Mouse (Mus musculus): ENCODE measurements around the gene Nr2f1. TPM values are rescaled to one million over a fixed set of nuclear protein-coding genes. Genes with fewer than 3 reads are reported as not detected.

Nr2f1 gene
- polyA plus RNA-seq, 1 experiment from 2014 or later = 37.8 TPM

DNA sequence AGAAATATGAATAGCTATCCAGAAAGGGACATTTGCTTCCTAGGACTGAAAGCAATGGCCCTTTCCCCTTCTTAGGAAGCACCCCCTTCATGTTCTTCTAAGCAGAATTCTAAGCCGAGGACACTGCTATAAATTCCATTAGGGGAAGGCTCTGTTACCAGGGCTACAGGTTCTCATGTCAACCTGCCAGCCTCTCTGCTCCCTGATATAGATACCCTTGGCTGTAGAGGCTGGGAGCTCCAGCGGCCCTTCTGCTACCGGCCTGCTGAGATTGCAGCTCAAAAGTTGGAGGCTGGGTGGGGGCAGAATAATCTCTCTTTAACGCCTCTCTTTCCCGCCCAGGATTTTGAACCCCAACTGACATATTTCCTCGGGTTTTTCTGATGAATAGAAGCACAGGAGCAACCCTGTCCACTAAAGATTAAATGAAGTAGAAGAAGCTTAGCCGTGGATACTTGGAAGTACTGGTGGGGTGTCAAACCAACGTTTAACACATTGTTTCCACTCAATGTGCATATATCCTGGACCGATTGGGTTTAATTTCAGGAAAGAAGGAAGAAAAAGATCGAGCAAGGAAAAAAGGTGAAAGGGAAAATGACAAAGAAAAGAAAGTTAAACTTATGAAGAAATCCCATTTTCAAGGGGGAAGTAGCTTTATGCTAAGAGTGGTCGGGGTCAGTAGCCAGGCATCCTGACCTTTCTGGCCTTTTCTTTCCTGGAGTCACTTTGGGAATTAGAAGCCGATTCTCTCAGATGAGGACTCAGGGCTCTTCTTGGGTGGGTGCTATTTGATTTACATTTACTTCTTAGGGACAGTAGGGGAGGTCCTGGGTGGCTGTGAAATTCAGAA, 8.5 kb upstream of the Nr2f1 start:
- Histone ChIP-seq H3K4me3 (replicated peaks) (no peak overlapping the region), H3K27ac (replicated peaks) (peak overlapping the region; percentile 46; the same call in 1 of the 2 replicates), H3K9me3 (replicated peaks) (no peaks in the 10 kb centered on the region), H3K36me3 (no peaks in the 10 kb centered on the region), H3K4me2 (peak overlapping the region; percentile 40), H3K27me3 (replicated peaks) (no peaks in the 10 kb centered on the region), H3K9ac (replicated peaks) (no peak overlapping the region), H3K4me1 (peaks cover 71% of the 10 kb centered on the region)
- no peak for ATAC-seq (ENCODE audit: low FRiP score)
- WGBS = 14% methylated on average over 12 of the region's 12 CpGs

GRCm38 (mm10) chr13:78206891-78207430, 7.4 kb upstream of the Nr2f1 start:
- no peaks in the 10 kb centered on the region for H3K27me3 ChIP-seq (replicated peaks)
- H3K4me3 ChIP-seq (replicated peaks) = no peak overlapping the region
- peaks cover 67% of the 10 kb centered on the region for H3K4me1 ChIP-seq
- H3K4me2 ChIP-seq = peak overlapping the region; percentile 40
- ATAC-seq (ENCODE audit: low FRiP score) = no peak
- H3K27ac ChIP-seq (replicated peaks) = peak overlapping the region; percentile 38; the same call in 1 of the 2 replicates
- no peaks in the 10 kb centered on the region for H3K36me3 ChIP-seq
- H3K9me3 ChIP-seq (replicated peaks) = no peaks in the 10 kb centered on the region
- 29% methylated on average over 7 of the region's 7 CpGs for WGBS
- H3K9ac ChIP-seq (replicated peaks) = no peak overlapping the region

DNA sequence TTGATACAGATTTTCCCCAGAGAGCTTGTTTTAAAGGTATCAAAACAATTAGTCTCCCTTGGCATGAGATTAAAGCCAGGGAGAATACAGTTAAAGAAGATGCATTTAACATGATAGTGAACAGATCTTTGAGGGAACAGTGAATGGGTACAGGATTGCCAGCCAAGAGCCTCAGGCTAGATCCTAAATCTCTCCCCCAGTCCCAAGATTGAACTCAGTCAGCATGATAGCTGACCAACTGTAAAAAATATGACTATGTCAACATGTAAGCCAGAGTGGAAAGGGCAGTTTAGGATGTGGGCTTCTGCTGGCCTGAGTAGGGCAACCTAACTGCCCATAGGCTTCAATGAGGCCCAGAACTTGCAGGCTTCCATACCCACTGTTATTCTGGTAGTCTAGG, 5.9 kb upstream of the Nr2f1 start:
- Histone ChIP-seq H3K4me1 (peaks cover 53% of the 10 kb centered on the region), H3K9me3 (replicated peaks) (no peaks in the 10 kb centered on the region), H3K4me3 (replicated peaks) (no peak overlapping the region), H3K27me3 (replicated peaks) (no peaks in the 10 kb centered on the region), H3K27ac (replicated peaks) (no peak overlapping the region), H3K36me3 (no peaks in the 10 kb centered on the region), H3K9ac (replicated peaks) (no peak overlapping the region), H3K4me2 (peak overlapping the region; percentile 3; the same call in 1 of the 2 replicates)
- no peak for ATAC-seq (ENCODE audit: low FRiP score)

DNA sequence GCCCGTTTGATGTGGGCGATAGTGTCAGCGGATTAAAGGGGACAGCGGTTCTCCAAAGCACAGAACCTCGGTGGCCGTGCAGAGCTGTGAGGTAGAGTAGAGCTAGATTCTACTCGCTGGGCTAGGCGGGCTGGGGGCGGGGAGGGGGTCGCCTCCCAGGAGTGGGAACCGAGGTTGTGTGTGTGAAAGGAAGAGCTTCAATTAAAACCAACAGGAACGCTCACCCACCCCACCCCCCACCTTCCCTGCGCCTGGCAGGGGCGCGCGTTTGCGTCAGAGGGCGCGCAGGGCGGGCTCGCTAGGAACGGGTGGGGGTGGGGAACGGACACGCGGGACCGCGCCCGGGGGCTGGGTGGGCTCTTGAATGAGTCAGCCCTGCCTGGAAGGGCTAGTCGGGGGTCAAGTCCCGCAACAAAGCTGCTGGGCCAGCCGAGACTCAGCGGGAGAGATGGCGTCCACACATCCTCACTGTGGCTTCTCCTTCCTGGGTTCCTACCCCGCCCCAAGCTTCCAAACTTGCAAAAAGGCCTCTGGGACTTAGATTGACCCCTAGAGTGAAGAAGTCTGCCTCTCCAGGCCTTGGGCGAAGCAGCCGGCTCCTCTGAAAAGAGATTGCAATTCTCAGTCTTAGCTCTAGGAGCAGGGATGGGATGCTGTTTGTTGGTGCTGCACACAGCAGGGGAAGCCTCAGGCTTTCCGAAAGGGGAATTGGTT, 3.9 kb upstream of the Nr2f1 start:
- Histone ChIP-seq H3K9ac (replicated peaks) (peak overlapping the region; percentile 74), H3K4me3 (replicated peaks) (peak overlapping the region; percentile 87), H3K9me3 (replicated peaks) (no peaks in the 10 kb centered on the region), H3K4me2 (peak overlapping the region; percentile 87), H3K27me3 (replicated peaks) (no peaks in the 10 kb centered on the region), H3K27ac (replicated peaks) (peak overlapping the region; percentile 94), H3K36me3 (no peaks in the 10 kb centered on the region), H3K4me1 (peaks cover 33% of the 10 kb centered on the region)
- ATAC-seq (ENCODE audit: low FRiP score) = peak; percentile 67
- under 1% methylated on average over 37 of the region's 37 CpGs for WGBS

- no peaks in the 10 kb centered on the region for H3K9me3 ChIP-seq (replicated peaks)
- peak overlapping the region; percentile 87 for H3K4me3 ChIP-seq (replicated peaks)
- peak overlapping the region; percentile 87 for H3K4me2 ChIP-seq
- peak; percentile 3; the same call in 1 of the 2 replicates for ATAC-seq (ENCODE audit: low FRiP score)
- no peaks in the 10 kb centered on the region for H3K27me3 ChIP-seq (replicated peaks)
- H3K9ac ChIP-seq (replicated peaks) = peak overlapping the region; percentile 74
- H3K27ac ChIP-seq (replicated peaks) = peak overlapping the region; percentile 94
- H3K4me1 ChIP-seq = peaks cover 27% of the 10 kb centered on the region
- under 1% methylated on average over 47 of the region's 47 CpGs for WGBS
- no peaks in the 10 kb centered on the region for H3K36me3 ChIP-seq
These were observed 3.2 kb upstream of the Nr2f1 start for GRCm38 (mm10) chr13:78202574-78203347.

- WGBS = under 1% methylated on average over 22 of the region's 22 CpGs
- peak; percentile 21; the same call in 1 of the 2 replicates for ATAC-seq (ENCODE audit: low FRiP score)
- no peaks in the 10 kb centered on the region for H3K36me3 ChIP-seq
- H3K9me3 ChIP-seq (replicated peaks) = no peaks in the 10 kb centered on the region
- peak overlapping the region; percentile 94 for H3K27ac ChIP-seq (replicated peaks)
- H3K27me3 ChIP-seq (replicated peaks) = no peaks in the 10 kb centered on the region
- peak overlapping the region; percentile 87 for H3K4me2 ChIP-seq
- peaks cover 27% of the 10 kb centered on the region for H3K4me1 ChIP-seq
- peak overlapping the region; percentile 74 for H3K9ac ChIP-seq (replicated peaks)
- peak overlapping the region; percentile 87 for H3K4me3 ChIP-seq (replicated peaks)
These were observed 2.5 kb upstream of the Nr2f1 start for GRCm38 (mm10) chr13:78201871-78202565.

DNA sequence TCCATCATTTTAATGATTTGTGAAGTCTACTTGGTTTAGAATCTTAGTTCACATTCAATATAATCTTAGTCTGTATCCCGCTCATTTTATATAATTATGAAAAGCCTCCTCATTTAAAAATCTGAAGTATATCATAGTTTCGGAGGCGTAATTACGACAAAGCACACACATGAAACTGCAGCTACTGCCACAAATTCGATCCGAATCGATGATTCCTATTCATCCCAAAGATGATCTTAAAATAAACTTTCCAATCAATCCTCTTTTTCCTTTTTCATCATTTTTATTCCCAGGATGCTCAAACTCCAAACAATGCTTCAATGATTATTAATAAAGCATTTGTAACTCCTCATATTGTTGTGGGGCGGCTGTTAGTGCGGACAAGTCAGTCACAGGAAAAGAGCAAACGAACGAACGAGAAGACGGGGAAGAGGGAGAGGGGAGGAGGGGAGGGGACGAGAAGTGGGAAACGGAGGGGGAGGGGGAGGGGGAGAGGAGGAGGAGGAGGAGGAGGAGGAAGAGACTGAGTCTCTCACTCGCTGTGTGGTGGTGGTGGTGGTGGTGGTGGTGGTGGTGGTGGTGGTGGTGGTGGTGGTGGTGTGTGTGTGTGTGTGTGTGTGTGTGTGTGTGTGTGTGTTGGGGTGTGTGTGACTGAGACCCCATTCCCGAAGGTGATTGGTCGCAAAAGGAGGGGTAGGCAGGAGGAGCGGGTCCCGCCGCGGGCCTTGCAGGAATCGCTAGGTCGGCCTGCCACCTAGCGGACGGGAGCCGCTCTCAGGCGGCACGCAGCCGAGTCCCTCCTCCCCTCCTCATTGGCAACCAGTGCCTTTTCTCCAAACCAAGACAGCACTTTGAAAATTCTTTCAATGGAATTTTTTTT, 1.7 kb upstream of the Nr2f1 start:
- Histone ChIP-seq H3K9ac (replicated peaks) (peak overlapping the region; percentile 74), H3K36me3 (no peaks in the 10 kb centered on the region), H3K4me1 (peaks cover 25% of the 10 kb centered on the region), H3K27ac (replicated peaks) (peak overlapping the region; percentile 94), H3K9me3 (replicated peaks) (no peaks in the 10 kb centered on the region), H3K27me3 (replicated peaks) (no peaks in the 10 kb centered on the region), H3K4me3 (replicated peaks) (peak overlapping the region; percentile 87), H3K4me2 (peak overlapping the region; percentile 87)
- WGBS = under 1% methylated on average over 28 of the region's 30 CpGs
- peak; percentile 67 for ATAC-seq (ENCODE audit: low FRiP score)

- no peaks in the 10 kb centered on the region for H3K36me3 ChIP-seq
- WGBS = 0% methylated on average over 9 of the region's 9 CpGs
- no peaks in the 10 kb centered on the region for H3K27me3 ChIP-seq (replicated peaks)
- H3K27ac ChIP-seq (replicated peaks) = peak overlapping the region; percentile 99
- H3K4me2 ChIP-seq = peak overlapping the region; percentile 87
- H3K9me3 ChIP-seq (replicated peaks) = no peaks in the 10 kb centered on the region
- peak; percentile 50 for ATAC-seq (ENCODE audit: low FRiP score)
- peak overlapping the region; percentile 97; the same call in 1 of the 2 replicates for H3K9ac ChIP-seq (replicated peaks)
- H3K4me3 ChIP-seq (replicated peaks) = peak overlapping the region; percentile 87
- peaks cover 24% of the 10 kb centered on the region for H3K4me1 ChIP-seq
These were observed 850 bp upstream of the Nr2f1 start for GRCm38 (mm10) chr13:78200407-78200806.

- Histone ChIP-seq H3K36me3 (no peaks in the 10 kb centered on the region), H3K9ac (replicated peaks) (peak overlapping the region; percentile 97), H3K4me3 (replicated peaks) (peak overlapping the region; percentile 87), H3K4me1 (peaks cover 20% of the 10 kb centered on the region), H3K27ac (replicated peaks) (peak overlapping the region; percentile 99), H3K9me3 (replicated peaks) (no peaks in the 10 kb centered on the region), H3K27me3 (replicated peaks) (no peaks in the 10 kb centered on the region), H3K4me2 (peak overlapping the region; percentile 87)
- WGBS = under 1% methylated on average over 70 of the region's 92 CpGs
- peak; percentile 11 for ATAC-seq (ENCODE audit: low FRiP score)
These were observed 501 bp downstream of the Nr2f1 start for GRCm38 (mm10) chr13:78198871-78199641.

All from neural tube, embryonic 15.5 days (tissue).